Mouse (Mus musculus): ENCODE measurements around the gene Pilrb2. TPM values are rescaled to one million over a fixed set of nuclear protein-coding genes. Genes with fewer than 3 reads are reported as not detected.
"Not testable (repeated sequence)": the region's sequence is repeated elsewhere in the genome, so short reads cannot be mapped to it uniquely, and the experiment has no call there.

Gene Pilrb2
- 0.26 TPM in 1 of 2 replicates, not detected in the other for polyA plus RNA-seq (2012)

GRCm38 (mm10) chr5:137871644-137872380, at the start of gene Pilrb2:
Gene Pilrb2, minus strand, starts transcription at chr5:137871815.
- TF ChIP-seq GATA1 (IDR thresholded peaks at IDR 0.05; ENCODE audit: low read length): not testable (repeated sequence)

GRCm38 (mm10) chr5:137915550-137915949, 43.9 kb upstream of the Pilrb2 start:
- TF ChIP-seq GATA1 (IDR thresholded peaks at IDR 0.05; ENCODE audit: low read length): no peak

DNA sequence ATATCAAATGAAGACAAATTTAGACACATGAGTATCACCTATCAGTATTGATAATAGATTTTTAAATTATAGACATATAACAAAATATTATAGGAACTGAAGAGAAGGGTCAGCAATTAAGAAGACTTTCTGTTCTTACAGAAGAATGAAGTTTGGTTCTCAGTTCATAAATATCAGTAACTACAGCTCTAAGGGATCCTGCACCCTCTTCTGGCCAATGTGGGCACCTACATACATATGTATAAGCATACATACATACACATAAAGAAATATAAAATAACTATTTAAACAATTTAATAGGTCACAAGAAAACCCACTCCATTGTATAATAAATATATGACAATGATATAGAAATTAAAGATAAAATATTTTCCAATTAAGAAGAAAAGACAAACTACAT, 42.9 kb upstream of the Pilrb2 start:
- no peak for TF ChIP-seq GATA1 (IDR thresholded peaks at IDR 0.05; ENCODE audit: low read length)

DNA sequence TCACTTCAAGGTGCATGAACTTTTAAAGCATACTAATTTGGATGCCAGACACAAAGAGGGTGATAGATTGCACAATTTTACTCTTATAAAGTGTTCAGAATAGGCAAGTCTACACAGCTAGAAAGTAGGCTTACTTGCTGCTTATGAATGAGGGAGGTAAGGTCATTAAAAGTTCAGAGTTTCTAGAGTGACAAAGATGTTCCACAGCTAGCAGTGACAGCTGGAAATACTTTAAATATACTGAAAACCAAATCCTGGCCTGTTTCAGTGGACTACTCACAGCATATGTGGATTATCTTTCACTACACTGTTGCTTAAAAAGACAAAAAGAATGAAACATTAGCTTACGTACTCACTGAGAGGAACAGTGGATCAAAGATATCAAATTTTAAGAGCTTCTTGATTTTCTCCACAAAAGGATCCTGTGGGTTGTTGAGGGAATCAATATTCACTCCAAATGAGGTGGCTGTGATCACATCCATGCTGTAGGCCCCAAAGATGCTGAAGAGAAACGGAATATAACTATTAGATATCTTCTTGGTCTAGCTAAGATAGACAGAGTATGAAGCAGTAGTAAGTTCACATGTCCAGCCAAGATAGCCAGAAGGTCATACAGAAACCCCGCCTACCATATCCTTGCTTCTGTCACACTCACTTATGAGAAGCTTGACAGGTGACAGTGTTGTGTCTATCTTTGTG, 38.1 kb upstream of the Pilrb2 start:
- TF ChIP-seq GATA1 (IDR thresholded peaks at IDR 0.05; ENCODE audit: low read length): no peak

- no peak for TF ChIP-seq GATA1 (IDR thresholded peaks at IDR 0.05; ENCODE audit: low read length)
Observed at GRCm38 (mm10) chr5:137897812-137898211, 26.2 kb upstream of the Pilrb2 start.

DNA sequence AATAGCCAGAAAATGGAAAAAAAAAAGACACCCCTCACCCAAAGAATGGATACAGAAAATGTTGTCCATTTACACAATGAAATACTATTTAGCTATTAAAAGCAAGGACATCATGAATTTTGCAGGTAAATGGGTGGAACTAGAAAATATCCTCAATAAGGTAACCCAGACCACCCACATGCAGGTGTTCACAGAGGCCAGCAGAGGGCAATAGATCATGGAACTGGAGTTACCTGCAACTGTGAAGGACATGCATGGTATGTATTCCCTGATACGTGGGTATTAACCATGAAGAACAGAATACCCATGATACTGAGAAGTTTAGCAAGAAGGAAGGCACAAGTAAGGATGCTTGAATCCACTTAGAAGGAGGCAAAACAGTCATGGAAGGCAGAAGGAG, 21.3 kb upstream of the Pilrb2 start:
- no peak for TF ChIP-seq GATA1 (IDR thresholded peaks at IDR 0.05; ENCODE audit: low read length)

GRCm38 (mm10) chr5:137887666-137888065, 16.1 kb upstream of the Pilrb2 start:
- no peak for TF ChIP-seq GATA1 (IDR thresholded peaks at IDR 0.05; ENCODE audit: low read length)

- TF ChIP-seq GATA1 (IDR thresholded peaks at IDR 0.05; ENCODE audit: low read length): no peak
Observed at GRCm38 (mm10) chr5:137885894-137886293, 14.3 kb upstream of the Pilrb2 start.

DNA sequence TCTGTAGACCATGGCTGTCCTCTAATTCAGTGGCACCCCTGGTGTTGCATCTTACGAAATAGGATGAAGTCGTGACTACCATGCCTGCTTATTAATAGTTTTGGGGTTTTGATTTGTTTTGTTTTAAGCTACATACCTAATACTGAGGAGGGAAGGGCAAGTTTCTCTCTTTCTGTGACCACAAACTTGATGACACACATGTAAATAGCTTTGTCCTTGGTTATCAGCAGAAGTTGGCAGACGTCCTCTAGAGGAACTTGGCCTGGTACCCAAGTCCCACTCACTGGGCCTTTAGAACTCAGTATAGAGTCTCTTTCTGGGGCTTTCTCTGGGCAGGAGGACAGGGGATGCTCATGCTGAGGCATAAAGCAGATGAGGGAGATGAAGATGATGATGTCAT, 11.7 kb upstream of the Pilrb2 start:
- no peak for TF ChIP-seq GATA1 (IDR thresholded peaks at IDR 0.05; ENCODE audit: low read length)

DNA sequence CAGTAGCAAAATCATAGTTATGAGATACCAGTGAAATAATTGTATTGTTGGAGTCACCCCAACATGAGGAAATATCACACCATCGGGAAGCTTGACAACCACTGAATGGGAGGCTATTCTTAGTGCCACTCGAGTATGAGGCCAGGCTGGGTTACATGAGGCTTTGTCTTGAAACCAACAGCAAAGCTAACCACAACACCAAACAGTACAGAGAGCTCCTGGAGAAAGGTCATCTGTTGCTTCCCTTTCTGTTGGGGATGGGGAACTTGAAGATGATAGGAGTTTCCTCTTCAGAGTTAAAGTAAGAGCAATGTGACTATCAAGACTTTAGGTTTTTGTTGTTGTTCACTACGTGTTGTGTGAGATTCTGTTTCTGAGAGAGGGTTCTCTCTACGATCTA, 11.3 kb upstream of the Pilrb2 start:
- no peak for TF ChIP-seq GATA1 (IDR thresholded peaks at IDR 0.05; ENCODE audit: low read length)

DNA sequence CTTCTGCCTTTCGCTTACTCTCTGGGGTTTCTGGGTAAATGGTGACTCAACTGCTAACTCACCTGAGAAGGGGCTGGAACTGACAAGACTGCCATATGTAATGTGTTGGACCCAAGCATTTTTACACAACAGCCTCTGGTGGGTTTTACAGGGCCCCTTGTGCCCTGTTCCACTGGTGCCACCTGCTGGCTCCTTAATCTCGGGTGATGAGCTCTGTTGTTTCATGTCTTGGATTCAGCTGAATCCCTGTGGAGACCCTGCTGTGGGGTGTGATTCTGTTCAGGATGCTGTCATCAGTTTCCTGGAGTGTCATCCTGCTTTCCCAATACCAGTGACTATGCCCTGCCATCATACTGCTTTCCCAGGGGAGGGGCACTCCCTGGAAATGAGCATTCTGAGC, 6.2 kb upstream of the Pilrb2 start:
- TF ChIP-seq GATA1 (IDR thresholded peaks at IDR 0.05; ENCODE audit: low read length): no peak

DNA sequence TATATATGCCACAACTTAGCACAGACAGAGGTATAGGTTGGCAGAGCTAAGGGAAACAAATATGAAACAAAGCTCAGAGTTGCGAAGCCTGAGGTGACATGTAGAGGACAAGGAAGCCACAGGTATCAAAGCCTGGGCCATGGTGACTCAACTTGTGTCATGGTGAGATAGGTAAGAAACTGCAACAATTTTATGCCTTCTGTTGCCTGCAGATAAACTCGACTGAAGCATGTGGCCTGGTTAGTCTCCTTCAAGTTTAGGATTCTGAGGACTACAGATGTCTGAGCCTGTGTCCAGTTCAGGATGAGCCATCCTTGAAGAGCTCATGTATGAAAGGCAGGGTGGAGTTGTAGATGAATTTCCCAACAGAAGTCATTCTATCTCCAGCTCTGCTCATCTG, 3.4 kb upstream of the Pilrb2 start:
- TF ChIP-seq GATA1 (IDR thresholded peaks at IDR 0.05; ENCODE audit: low read length): no peak

- not testable (repeated sequence) for TF ChIP-seq GATA1 (IDR thresholded peaks at IDR 0.05; ENCODE audit: low read length)
Observed at GRCm38 (mm10) chr5:137857960-137858710, 13.5 kb downstream of the Pilrb2 start, which contains the start of gene Pilrb1. Gene Pilrb1, minus strand, starts transcription at chr5:137858106.

DNA sequence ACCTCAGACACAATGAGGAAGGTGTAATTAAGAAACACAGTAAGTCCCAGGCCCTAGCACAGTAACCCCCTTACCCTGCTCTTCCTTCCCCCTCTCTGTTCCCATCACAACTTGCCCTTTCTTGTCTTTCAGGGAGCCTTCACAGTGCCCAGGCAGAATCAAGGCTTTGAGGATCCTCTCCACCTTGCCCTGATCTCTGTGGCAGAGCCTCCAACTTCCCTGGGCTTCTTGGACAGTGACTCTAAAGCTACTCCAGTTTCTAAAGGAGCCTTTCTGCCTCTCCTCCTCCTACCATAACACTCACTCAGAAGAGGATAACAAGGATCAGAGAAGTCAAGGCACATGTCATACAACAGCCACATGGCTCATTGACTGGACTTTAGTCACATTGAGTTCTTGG, 35.0 kb downstream of the Pilrb2 start:
- no peak for TF ChIP-seq GATA1 (IDR thresholded peaks at IDR 0.05; ENCODE audit: low read length)

DNA sequence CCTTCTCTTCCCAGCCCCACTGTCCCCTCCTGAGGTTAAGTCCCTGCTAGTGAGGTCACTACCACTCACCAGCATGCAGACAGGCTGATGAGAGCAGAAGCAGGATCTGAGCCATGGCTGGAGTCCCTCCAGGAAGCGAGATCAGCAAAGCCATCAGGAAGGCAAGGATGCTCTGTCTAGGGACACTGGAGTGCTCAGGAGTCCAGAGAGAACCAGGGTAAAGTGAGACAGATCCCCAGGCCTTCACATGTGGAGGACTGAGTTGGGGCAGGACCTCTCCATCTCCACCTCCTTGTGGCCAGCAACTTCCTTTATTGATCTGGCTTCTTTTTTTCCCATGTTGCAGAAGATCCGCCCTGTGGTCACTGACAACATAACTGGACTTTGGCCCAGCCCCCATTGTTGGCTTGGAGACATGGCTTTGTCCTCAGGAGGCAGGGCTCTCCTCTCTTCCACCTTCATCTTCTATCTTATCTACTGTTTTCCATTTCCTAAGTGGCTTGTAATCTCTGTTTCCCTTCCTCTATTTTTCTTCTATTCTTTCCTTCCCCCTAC, 35.6 kb downstream of the Pilrb2 start, which contains the start of gene Pilra:
TSS of gene Pilra (minus strand) at position 316 of the 555 bp plus-strand sequence.
- not testable (repeated sequence) for TF ChIP-seq GATA1 (IDR thresholded peaks at IDR 0.05; ENCODE audit: low read length)

DNA sequence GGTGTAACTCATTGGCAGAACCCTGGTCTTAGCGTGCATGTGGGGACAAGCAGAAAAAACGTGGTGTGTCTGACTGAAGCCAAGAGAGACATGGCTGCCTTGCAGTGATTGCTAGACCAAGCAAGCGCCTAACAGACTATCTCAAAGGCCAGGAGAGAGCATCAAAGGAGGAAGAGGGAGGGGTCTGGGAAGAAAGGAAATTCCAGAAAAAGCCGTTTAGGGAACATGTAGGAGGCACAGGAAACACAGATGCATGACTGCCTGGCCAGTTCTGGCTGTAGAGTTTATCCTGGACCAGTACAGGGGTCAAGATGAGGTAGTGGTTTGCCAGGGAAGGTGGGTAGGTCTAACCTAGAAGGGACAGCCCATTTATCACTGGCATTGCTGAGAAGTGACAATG, 38.1 kb downstream of the Pilrb2 start:
- TF ChIP-seq GATA1 (IDR thresholded peaks at IDR 0.05; ENCODE audit: low read length): no peak
